Mouse (Mus musculus): ENCODE results near the gene Slain2. TPM values are rescaled to one million over a fixed set of nuclear protein-coding genes. Genes with fewer than 3 reads are reported as not detected.

The Slain2 gene
- polyA plus RNA-seq, 1 experiment from 2014 or later = 17.2 TPM

DNA sequence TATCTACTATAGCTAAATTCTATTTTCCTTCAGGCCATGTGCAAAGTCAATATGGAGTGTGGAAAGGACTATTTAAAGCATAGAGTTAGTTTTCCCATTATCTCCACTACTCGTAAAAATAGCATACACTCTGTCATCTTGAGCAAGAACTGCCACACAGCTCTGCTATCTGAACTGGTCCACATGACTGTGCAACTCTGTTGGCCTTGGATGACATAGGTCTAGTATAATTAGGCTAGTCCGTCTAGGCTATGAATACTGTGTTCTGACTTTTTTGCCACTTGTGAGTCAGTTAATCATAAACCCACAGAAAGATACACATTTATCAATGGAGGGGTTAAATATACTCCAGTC is 31.7 kb upstream of the Slain2 start:
- H3K27me3 ChIP-seq = peaks cover 3% of the 10 kb centered on the region; the same call in 1 of the 2 replicates
- no peak overlapping the region for H3K4me2 ChIP-seq (replicated peaks)
- no peaks in the 10 kb centered on the region for H3K36me3 ChIP-seq
- no peak for ATAC-seq (ENCODE audit: insufficient number of reproducible peaks, low FRiP score, low TSS enrichment, low read depth)
- H3K4me1 ChIP-seq = no peaks in the 10 kb centered on the region
- H3K27ac ChIP-seq (replicated peaks) = no peak overlapping the region
- H3K4me3 ChIP-seq (replicated peaks) = no peak overlapping the region
- H3K9ac ChIP-seq = no peak overlapping the region
- 69% methylated on average over 2 of the region's 2 CpGs for WGBS
- H3K9me3 ChIP-seq (replicated peaks) = no peaks in the 10 kb centered on the region

DNA sequence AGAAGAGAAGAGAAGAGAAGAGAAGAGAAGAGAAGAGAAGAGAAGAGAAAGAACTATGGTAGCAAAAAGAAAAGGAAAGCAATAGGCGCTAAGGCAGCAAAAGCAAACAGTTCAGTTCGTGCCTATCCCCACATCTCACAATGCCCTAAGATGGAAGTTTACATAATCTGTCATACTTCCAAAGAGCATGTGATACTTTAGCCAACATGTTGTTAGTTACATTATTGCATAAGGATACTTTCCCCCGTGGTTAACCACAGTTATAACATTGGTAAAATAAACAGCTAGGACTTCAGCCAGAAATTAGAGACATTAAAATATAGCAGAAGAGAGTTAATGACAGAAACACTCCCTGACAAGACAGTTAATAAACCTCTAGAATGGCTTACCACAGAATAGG is 30.4 kb upstream of the Slain2 start:
- no peaks in the 10 kb centered on the region for H3K4me1 ChIP-seq
- no peaks in the 10 kb centered on the region for H3K36me3 ChIP-seq
- H3K27ac ChIP-seq (replicated peaks) = no peak overlapping the region
- no peak for ATAC-seq (ENCODE audit: insufficient number of reproducible peaks, low FRiP score, low TSS enrichment, low read depth)
- no peak overlapping the region for H3K4me3 ChIP-seq (replicated peaks)
- peaks cover 3% of the 10 kb centered on the region; the same call in 1 of the 2 replicates for H3K27me3 ChIP-seq
- H3K9ac ChIP-seq = no peak overlapping the region
- WGBS = 61% methylated on average over 3 of the region's 3 CpGs
- H3K9me3 ChIP-seq (replicated peaks) = no peaks in the 10 kb centered on the region
- no peak overlapping the region for H3K4me2 ChIP-seq (replicated peaks)

DNA sequence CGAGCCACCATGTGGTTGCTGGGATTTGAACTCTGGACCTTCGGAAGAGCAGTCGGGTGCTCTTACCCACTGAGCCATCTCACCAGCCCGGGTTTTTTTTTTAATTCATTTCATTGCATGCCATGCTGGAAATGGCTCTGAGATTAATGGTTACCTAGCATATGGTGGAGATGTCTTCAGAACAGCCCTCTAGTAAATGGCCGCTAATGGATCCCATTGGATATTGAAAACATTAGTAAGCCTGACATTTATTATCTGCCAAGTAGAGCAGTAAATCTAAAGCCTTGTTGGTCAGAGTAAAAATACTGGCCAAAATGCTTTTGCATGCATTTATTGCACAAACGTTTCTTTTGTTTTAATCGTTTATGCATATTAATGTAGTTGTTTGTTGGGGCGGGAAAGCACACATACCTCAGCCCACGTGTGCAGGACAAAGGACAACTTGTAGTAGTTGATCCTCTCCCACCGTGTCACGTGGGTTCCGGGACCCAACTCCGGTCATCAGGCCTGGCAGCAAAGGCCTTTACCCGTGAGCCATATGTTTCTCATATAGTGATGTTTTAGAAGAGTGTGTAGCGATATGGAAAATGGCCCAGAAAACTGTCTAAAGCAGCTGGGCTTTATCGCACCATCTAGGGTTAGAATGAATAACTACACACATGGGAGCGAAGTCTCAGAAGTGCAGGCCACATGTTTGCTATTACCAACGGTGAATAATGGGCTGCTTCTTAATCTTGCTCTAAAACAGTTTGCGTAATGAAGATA is 27.5 kb upstream of the Slain2 start:
- WGBS = 58% methylated on average over 19 of the region's 19 CpGs
- Histone ChIP-seq H3K9ac (no peak overlapping the region), H3K4me1 (0 out of 2 replicates have a peak, but pooled peaks cover 3% of the 10 kb centered on the region), H3K27me3 (no peaks in the 10 kb centered on the region), H3K36me3 (no peaks in the 10 kb centered on the region), H3K9me3 (replicated peaks) (no peaks in the 10 kb centered on the region), H3K4me2 (replicated peaks) (no peak overlapping the region), H3K27ac (replicated peaks) (no peak overlapping the region), H3K4me3 (replicated peaks) (no peak overlapping the region)
- 0 out of 2 replicates have a peak, but pooled peaks have one; percentile 51 for ATAC-seq (ENCODE audit: insufficient number of reproducible peaks, low FRiP score, low TSS enrichment, low read depth)

DNA sequence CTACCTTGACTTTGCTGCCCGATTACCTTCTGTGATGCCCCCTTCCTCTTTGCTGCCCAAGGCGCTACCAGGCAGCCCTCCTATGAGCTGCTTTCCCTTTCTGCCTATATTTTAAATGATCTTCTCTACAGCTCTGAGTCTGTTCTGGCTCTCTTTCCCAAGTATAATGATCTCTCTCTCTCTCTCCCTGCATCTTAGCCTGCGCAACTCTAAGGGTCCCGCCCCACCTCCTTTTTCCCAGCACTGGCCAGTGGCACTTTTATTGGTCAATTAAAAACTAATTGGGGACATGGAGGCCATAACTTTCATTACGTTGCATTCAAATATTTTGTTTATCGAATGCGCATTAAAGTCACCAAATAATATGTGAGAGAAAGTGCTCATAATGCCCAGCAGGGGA is 25.8 kb upstream of the Slain2 start:
- Histone ChIP-seq H3K4me1 (0 out of 2 replicates have a peak, but pooled peaks cover 4% of the 10 kb centered on the region), H3K27ac (replicated peaks) (no peak overlapping the region), H3K27me3 (no peaks in the 10 kb centered on the region), H3K4me3 (replicated peaks) (no peak overlapping the region), H3K9me3 (replicated peaks) (no peaks in the 10 kb centered on the region), H3K4me2 (replicated peaks) (no peak overlapping the region), H3K9ac (no peak overlapping the region), H3K36me3 (no peaks in the 10 kb centered on the region)
- ATAC-seq (ENCODE audit: insufficient number of reproducible peaks, low FRiP score, low TSS enrichment, low read depth) = no peak
- 84% methylated on average over 7 of the region's 7 CpGs for WGBS

DNA sequence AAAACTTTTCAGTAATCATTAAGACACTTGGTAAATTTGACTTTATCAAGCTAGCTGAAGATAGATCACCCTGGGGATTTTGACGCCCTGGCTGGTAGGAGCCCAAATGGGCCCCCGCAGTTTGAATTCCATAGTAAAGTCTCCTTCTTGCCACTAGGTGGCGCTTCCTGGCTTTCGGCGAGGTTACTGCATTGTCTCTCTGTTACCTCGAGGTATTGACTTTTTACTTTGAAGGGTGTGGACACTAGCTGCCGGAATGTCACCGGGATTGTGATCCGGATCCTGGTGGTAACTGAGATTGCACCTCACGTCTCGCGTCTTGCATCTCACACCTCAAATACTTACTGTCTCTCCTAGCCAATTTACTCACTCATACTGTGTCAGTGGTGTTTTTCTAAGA is 22.6 kb upstream of the Slain2 start:
- H3K4me2 ChIP-seq (replicated peaks) = no peak overlapping the region
- no peak for ATAC-seq (ENCODE audit: insufficient number of reproducible peaks, low FRiP score, low TSS enrichment, low read depth)

DNA sequence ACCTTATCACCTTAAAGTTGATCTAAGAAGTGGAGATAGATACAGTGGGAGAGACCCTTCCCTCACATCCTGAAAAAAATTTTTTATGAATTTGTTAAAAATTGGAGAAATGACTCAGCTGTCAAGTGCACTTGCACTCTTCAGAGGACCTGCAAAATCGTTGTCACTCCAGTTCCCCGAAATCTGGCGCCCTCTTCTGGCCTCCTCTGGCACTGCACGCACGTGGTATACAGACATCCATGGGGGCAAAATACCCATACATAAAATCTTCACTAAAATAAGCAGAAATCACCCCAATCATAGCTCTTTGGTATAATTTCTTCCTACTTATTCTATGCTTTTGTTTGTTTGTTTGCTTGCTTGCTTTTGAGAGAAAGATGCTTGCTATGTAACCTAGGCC is 20.1 kb upstream of the Slain2 start:
- H3K4me3 ChIP-seq (replicated peaks) = no peak overlapping the region
- no peak for ATAC-seq (ENCODE audit: insufficient number of reproducible peaks, low FRiP score, low TSS enrichment, low read depth)
- no peaks in the 10 kb centered on the region for H3K36me3 ChIP-seq
- no peak overlapping the region for H3K27ac ChIP-seq (replicated peaks)
- H3K27me3 ChIP-seq = no peaks in the 10 kb centered on the region
- no peaks in the 10 kb centered on the region for H3K9me3 ChIP-seq (replicated peaks)
- H3K4me1 ChIP-seq = 0 out of 2 replicates have a peak, but pooled peaks cover 4% of the 10 kb centered on the region
- 59% methylated on average over 5 of the region's 5 CpGs for WGBS
- H3K4me2 ChIP-seq (replicated peaks) = no peak overlapping the region
- no peak overlapping the region for H3K9ac ChIP-seq

More for the DNA sequence above, 22.6 kb upstream of the Slain2 start:
- Histone ChIP-seq H3K4me1 (0 out of 2 replicates have a peak, but pooled peaks cover 4% of the 10 kb centered on the region), H3K4me3 (replicated peaks) (no peak overlapping the region), H3K36me3 (no peaks in the 10 kb centered on the region), H3K9me3 (replicated peaks) (no peaks in the 10 kb centered on the region), H3K27me3 (no peaks in the 10 kb centered on the region), H3K9ac (no peak overlapping the region), H3K27ac (replicated peaks) (no peak overlapping the region)
- WGBS = 7% methylated on average over 12 of the region's 12 CpGs

DNA sequence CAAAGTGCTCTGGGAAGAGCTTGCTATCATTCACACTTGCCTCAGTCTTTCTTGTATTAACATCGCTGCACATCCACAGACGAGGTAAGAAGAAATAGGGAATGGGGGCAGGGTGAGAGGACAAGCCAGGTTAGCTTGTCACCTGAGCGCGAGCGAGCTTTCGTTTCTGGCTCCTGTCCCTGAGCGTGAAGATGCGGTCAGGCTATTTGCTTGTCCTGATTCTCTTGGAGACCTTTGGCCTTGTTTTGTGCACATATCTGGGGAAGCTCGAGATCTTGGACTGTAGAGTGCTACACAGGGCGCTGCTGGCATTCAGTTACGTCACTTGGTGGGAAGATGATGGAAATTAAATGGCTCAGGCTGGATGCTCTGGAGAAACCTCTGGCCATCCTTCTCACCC is 18.8 kb upstream of the Slain2 start:
- Histone ChIP-seq H3K27ac (replicated peaks) (no peak overlapping the region), H3K27me3 (no peaks in the 10 kb centered on the region), H3K4me3 (replicated peaks) (no peak overlapping the region), H3K9ac (no peak overlapping the region), H3K4me1 (0 out of 2 replicates have a peak, but pooled peaks cover 4% of the 10 kb centered on the region), H3K4me2 (replicated peaks) (no peak overlapping the region), H3K9me3 (replicated peaks) (no peaks in the 10 kb centered on the region), H3K36me3 (no peaks in the 10 kb centered on the region)
- no peak for ATAC-seq (ENCODE audit: insufficient number of reproducible peaks, low FRiP score, low TSS enrichment, low read depth)
- 93% methylated on average over 11 of the region's 11 CpGs for WGBS

DNA sequence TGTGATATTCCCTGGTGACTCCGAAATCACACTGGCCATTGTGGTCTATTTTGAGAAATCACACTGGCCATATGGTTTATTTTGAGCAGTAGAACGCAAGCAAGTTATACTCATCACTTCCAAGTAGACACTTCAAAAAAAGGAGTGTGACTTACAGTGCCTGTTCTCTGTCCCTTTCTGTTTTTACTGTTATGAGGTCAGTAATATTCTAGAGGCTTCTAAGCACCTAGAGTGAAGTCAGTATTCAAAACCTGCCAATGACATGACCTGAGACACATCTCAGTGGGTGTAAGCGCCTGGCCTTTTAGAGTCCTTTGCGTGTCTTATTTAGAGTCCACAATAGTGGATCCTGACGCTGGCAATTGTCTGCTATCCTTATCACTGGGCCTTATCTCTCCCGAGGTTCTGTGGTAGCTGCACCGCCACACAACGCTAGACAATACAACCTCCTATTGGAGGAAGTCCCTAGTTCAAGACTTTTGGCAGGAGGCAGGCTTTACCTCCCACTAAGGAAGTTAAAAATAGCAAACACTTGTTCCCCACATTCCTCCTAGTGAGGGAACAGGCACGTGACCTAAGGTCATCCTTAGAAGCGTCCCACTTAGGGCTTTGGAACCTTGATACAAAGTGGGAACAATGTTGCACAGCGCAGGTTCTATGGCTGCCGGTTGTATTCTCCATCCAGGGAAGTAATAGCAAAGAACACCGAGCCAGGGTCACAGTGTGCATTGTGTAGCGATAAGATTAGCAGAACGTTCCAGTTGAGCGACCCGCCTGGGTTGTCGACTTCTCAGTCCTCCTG is 17.4 kb upstream of the Slain2 start:
- no peak overlapping the region for H3K27ac ChIP-seq (replicated peaks)
- no peak overlapping the region for H3K4me3 ChIP-seq (replicated peaks)
- H3K4me2 ChIP-seq (replicated peaks) = no peak overlapping the region
- no peak overlapping the region for H3K9ac ChIP-seq
- no peaks in the 10 kb centered on the region for H3K9me3 ChIP-seq (replicated peaks)
- no peaks in the 10 kb centered on the region for H3K36me3 ChIP-seq
- ATAC-seq (ENCODE audit: insufficient number of reproducible peaks, low FRiP score, low TSS enrichment, low read depth) = no peak
- no peaks in the 10 kb centered on the region for H3K27me3 ChIP-seq
- H3K4me1 ChIP-seq = 0 out of 2 replicates have a peak, but pooled peaks cover under 1% of the 10 kb centered on the region
- 77% methylated on average over 18 of the region's 18 CpGs for WGBS

DNA sequence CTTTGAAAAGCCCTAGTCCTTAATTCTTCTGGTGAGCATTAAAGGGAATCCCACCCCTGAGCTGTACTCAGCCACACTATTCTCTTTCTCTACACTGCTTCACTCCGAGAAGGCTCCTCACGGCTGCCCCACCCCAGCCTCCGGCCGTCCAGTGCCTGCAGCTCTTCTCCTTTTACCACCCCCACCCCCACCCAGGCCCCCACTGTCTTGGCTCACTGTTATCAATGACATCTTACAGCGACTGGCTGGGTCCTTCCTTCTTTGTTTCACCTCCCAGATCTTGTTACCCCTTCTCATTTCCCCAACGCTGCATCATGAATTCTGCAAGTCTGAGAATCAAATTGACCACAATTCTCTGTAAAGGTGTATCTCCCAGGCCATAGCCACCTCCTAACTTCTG is 16.1 kb upstream of the Slain2 start:
- H3K27ac ChIP-seq (replicated peaks) = no peak overlapping the region
- no peaks in the 10 kb centered on the region for H3K36me3 ChIP-seq
- H3K4me3 ChIP-seq (replicated peaks) = no peak overlapping the region
- ATAC-seq (ENCODE audit: insufficient number of reproducible peaks, low FRiP score, low TSS enrichment, low read depth) = no peak
- H3K27me3 ChIP-seq = no peaks in the 10 kb centered on the region
- WGBS = 31% methylated on average over 6 of the region's 6 CpGs
- H3K9me3 ChIP-seq (replicated peaks) = no peaks in the 10 kb centered on the region
- H3K9ac ChIP-seq = no peak overlapping the region
- no peaks in the 10 kb centered on the region for H3K4me1 ChIP-seq
- no peak overlapping the region for H3K4me2 ChIP-seq (replicated peaks)

DNA sequence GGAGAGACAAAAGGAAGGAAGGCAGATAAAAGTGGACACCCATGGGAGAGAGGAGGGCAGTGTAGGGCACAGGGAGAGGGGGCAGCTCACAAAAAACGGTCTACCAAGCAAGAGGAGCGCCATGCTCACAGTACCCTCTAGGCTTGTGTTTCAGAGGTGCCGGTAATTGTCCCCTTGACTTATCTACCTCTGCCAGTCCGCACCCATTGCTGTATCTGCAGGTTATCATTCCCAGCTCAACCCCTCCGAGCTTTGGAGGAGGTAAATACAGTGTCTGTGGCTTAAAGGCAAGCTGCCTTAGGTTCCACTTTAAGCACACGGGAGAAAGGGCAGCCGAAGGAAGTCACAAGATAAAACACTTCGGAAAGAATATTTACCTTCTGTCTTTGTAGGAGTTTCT is 14.8 kb upstream of the Slain2 start:
- no peaks in the 10 kb centered on the region for H3K36me3 ChIP-seq
- WGBS = 90% methylated on average over 8 of the region's 8 CpGs
- H3K9me3 ChIP-seq (replicated peaks) = no peaks in the 10 kb centered on the region
- no peak overlapping the region for H3K4me3 ChIP-seq (replicated peaks)
- no peak overlapping the region for H3K4me2 ChIP-seq (replicated peaks)
- H3K9ac ChIP-seq = no peak overlapping the region
- ATAC-seq (ENCODE audit: insufficient number of reproducible peaks, low FRiP score, low TSS enrichment, low read depth) = no peak
- no peaks in the 10 kb centered on the region for H3K27me3 ChIP-seq
- H3K27ac ChIP-seq (replicated peaks) = no peak overlapping the region
- H3K4me1 ChIP-seq = no peaks in the 10 kb centered on the region

DNA sequence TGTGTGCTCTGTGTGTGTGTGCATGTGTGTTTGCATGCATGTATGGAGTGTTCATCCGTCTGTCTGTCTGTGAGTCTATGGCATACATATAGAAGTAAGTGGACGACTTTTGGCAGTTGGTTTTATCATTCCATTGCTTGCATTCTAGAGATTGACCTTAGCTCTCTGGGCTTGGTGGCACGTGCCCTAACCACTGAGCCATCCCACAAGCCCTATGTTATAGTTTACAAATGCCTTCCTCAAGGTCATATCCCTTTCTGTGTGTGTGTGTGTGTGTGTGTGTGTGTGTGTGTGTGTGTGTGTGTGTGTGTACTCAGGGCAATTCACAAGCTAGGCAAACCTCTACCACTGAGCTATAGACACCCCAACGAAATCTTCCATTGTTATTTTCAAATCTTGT is 12.2 kb upstream of the Slain2 start:
- Histone ChIP-seq H3K9ac (no peak overlapping the region), H3K4me3 (replicated peaks) (no peak overlapping the region), H3K27me3 (no peaks in the 10 kb centered on the region), H3K27ac (replicated peaks) (no peak overlapping the region), H3K4me1 (no peaks in the 10 kb centered on the region), H3K4me2 (replicated peaks) (no peak overlapping the region), H3K9me3 (replicated peaks) (no peaks in the 10 kb centered on the region), H3K36me3 (no peaks in the 10 kb centered on the region)
- no peak for ATAC-seq (ENCODE audit: insufficient number of reproducible peaks, low FRiP score, low TSS enrichment, low read depth)
- WGBS = 86% methylated on average over 4 of the region's 4 CpGs
